Mouse (Mus musculus): Measurements from ENCODE around the gene Bach2.

DNA sequence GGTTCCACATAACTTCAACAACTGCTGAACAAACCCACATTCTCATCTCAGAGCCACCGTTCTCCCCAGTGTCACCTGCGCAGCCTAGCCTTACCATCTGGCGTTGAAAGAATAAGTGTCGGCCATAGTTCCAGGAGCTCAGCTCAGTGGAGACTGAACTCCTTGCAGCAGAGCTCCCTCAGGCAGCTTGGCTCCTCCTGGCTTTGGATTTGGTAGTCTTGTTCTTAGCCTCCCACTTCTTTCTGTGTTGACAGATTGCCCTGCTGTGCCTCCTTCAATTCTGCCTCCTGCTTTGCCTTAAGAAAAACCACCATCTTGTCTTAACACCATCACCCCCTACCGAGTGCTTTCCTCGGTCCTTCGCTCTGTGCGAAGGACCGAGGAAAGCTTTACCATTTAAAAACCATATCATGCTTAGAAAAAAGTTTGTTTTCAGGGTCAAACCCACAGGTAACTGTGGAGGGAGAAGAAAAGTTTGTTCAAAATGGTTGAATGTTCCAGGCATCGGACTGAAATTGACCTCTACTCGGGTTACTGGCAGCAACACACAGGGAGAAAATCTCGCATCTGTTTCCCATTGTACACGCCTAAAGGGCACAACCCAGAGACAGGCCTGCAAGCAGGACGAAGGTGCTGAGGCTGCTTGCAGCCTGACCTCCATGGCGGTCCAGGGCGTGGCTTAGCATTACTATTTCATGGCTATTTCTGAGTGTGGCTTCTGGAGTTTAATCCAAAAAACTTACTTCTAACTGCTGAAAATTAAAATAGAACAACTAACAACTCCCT, 2.5 kb upstream of the Bach2 start:
- TF ChIP-seq CTCF (IDR thresholded peaks at IDR 0.05; ENCODE audit: control insufficient read depth, insufficient read depth, insufficient read length) (no peak), MYOG (IDR thresholded peaks at IDR 0.05; ENCODE audit: control insufficient read depth, extremely low read depth, insufficient read length) (no peak), CEBPB (IDR thresholded peaks at IDR 0.05; ENCODE audit: low read depth) (no peak), MAX (IDR thresholded peaks at IDR 0.05) (no peak)

Data from C2C12 (cell line).